Comparison of ENCODE assay signal across 8 mouse cellular contexts in genomic region chr2:35623104-35623377, GRCm38 (mm10).
DNase-seq lines count a peak whose midpoint lies in the region; ATAC-seq and TF ChIP-seq lines count a peak whose summit lies in the region.
"Had no signal": no experiment of that assay in that cellular context is flagged by ENCODE, and none has a peak within 500 bp of the region (broad histone marks: within the 10 kb centered on the region; RNA-seq: fewer than 3 reads in every experiment).

No protein-coding gene starts in this region.

- DNase-seq in lung, postnatal 4 days, result no peak
- no peak for DNase-seq in forebrain, postnatal 0 days
- no peak for DNase-seq in liver, embryonic 11.5 days (ENCODE audit: low spot score)
- no peak for DNase-seq in layer of hippocampus, postnatal 10 days (ENCODE audit: low spot score in 2 of 2)

- no peaks in the 10 kb centered on the region for H3K9me3 ChIP-seq in lung, embryonic 15.5 days
- no peaks in the 10 kb centered on the region for H3K9me3 ChIP-seq in forebrain, postnatal 0 days (ENCODE audit: low read length)
- no peaks in the 10 kb centered on the region for H3K9me3 ChIP-seq in liver, embryonic 11.5 days (ENCODE audit: control insufficient read depth, low read length)
- no peaks in the 10 kb centered on the region for H3K9me3 ChIP-seq in stomach, embryonic 14.5 days (ENCODE audit: control insufficient read depth, low read depth, low read length)

- H3K36me3 ChIP-seq in lung, embryonic 15.5 days, result no peaks in the 10 kb centered on the region
- H3K36me3 ChIP-seq in forebrain, postnatal 0 days (ENCODE audit: insufficient read depth), result no peaks in the 10 kb centered on the region
- H3K36me3 ChIP-seq in liver, embryonic 11.5 days (ENCODE audit: control insufficient read depth, insufficient read depth, low read length), result no peaks in the 10 kb centered on the region; the same call in 1 of the 2 replicates
- H3K36me3 ChIP-seq in stomach, embryonic 14.5 days (ENCODE audit: control insufficient read depth, insufficient read depth, low read length), result peaks cover 9% of the 10 kb centered on the region; the same call in 1 of the 2 replicates

- H3K4me1 ChIP-seq in lung, embryonic 15.5 days, result peaks cover 91% of the 10 kb centered on the region
- peaks cover 12% of the 10 kb centered on the region for H3K4me1 ChIP-seq in forebrain, postnatal 0 days (ENCODE audit: insufficient read depth)
- H3K4me1 ChIP-seq in liver, embryonic 11.5 days (replicated peaks; ENCODE audit: control insufficient read depth, insufficient read depth, low read length), result peaks cover 55% of the 10 kb centered on the region
- H3K4me1 ChIP-seq in stomach, embryonic 14.5 days (ENCODE audit: control insufficient read depth, insufficient read depth, low read length), result peaks cover 79% of the 10 kb centered on the region

- TF ChIP-seq CTCF in forebrain, postnatal 0 days (IDR thresholded peaks at IDR 0.05; ENCODE audit: low read depth), result no peak

- peak overlapping the region; percentile 81 for H3K4me2 ChIP-seq in lung, embryonic 15.5 days
- peak overlapping the region; percentile 94; the same call in 1 of the 2 replicates for H3K4me2 ChIP-seq in forebrain, postnatal 0 days (ENCODE audit: low read depth)
- H3K4me2 ChIP-seq in liver, embryonic 11.5 days, result peak overlapping the region; percentile 83
- peak overlapping the region; percentile 96 for H3K4me2 ChIP-seq in stomach, embryonic 14.5 days (replicated peaks; ENCODE audit: low read depth, low read length)

- peak overlapping the region; percentile 83 for H3K9ac ChIP-seq in lung, embryonic 15.5 days
- H3K9ac ChIP-seq in forebrain, postnatal 0 days, result no peak overlapping the region
- peak overlapping the region; percentile 55; the same call in 1 of the 2 replicates for H3K9ac ChIP-seq in liver, embryonic 11.5 days (ENCODE audit: low read depth, low read length)
- peak overlapping the region; percentile 76 for H3K9ac ChIP-seq in stomach, embryonic 14.5 days (replicated peaks; ENCODE audit: low read depth, low read length)

- H3K4me3 ChIP-seq in lung, embryonic 15.5 days, result peak overlapping the region; percentile 73
- no peak overlapping the region for H3K4me3 ChIP-seq in forebrain, postnatal 0 days (ENCODE audit: low read depth, low read length)
- H3K4me3 ChIP-seq in liver, embryonic 11.5 days (ENCODE audit: low read depth, low read length), result peak overlapping the region; percentile 67
- peak overlapping the region; percentile 53 for H3K4me3 ChIP-seq in stomach, embryonic 14.5 days (ENCODE audit: low read depth, low read length)

- WGBS in lung, embryonic 15.5 days, result 12% methylated on average over 4 of the region's 4 CpGs
- WGBS in forebrain, postnatal 0 days, result 46% methylated on average over 4 of the region's 4 CpGs
- 30% methylated on average over 4 of the region's 4 CpGs for WGBS in liver, embryonic 11.5 days
- 13% methylated on average over 4 of the region's 4 CpGs for WGBS in stomach, embryonic 14.5 days

- no peaks in the 10 kb centered on the region for H3K27me3 ChIP-seq in lung, embryonic 15.5 days
- H3K27me3 ChIP-seq in forebrain, postnatal 0 days (ENCODE audit: insufficient read depth, low read length), result no peaks in the 10 kb centered on the region
- no peaks in the 10 kb centered on the region; the same call in 1 of the 2 replicates for H3K27me3 ChIP-seq in liver, embryonic 11.5 days (replicated peaks; ENCODE audit: control insufficient read depth, insufficient read depth, low read length)
- no peaks in the 10 kb centered on the region for H3K27me3 ChIP-seq in stomach, embryonic 14.5 days (ENCODE audit: control insufficient read depth, insufficient read depth, low read length)

- no peak for ATAC-seq in lung, embryonic 15.5 days (ENCODE audit: borderline replicate concordance, extremely low read depth, low FRiP score, low TSS enrichment)
- ATAC-seq in forebrain, postnatal 0 days, result no peak
- ATAC-seq in liver, embryonic 11.5 days (replicated peaks; ENCODE audit: low FRiP score), result no peak
- no peak for ATAC-seq in stomach, embryonic 14.5 days (ENCODE audit: insufficient number of reproducible peaks, insufficient read depth, low FRiP score, low read depth)
- no peak for ATAC-seq in erythroid progenitor cell, adult 5-6 weeks (replicated peaks; ENCODE audit: low FRiP score, poor library complexity, severe bottlenecking)

- H3K27ac ChIP-seq in lung, embryonic 15.5 days, result peak overlapping the region; percentile 86
- no peak overlapping the region for H3K27ac ChIP-seq in forebrain, postnatal 0 days (ENCODE audit: low read depth, low read length)
- H3K27ac ChIP-seq in liver, embryonic 11.5 days (ENCODE audit: low read depth, low read length), result peak overlapping the region; percentile 59; the same call in 1 of the 2 replicates
- H3K27ac ChIP-seq in stomach, embryonic 14.5 days (ENCODE audit: low read length), result peak overlapping the region; percentile 68
- H3K27ac ChIP-seq: macrophage had no signal
